Comparison of ENCODE assay signal across 17 mouse cellular contexts in the genomic region with DNA sequence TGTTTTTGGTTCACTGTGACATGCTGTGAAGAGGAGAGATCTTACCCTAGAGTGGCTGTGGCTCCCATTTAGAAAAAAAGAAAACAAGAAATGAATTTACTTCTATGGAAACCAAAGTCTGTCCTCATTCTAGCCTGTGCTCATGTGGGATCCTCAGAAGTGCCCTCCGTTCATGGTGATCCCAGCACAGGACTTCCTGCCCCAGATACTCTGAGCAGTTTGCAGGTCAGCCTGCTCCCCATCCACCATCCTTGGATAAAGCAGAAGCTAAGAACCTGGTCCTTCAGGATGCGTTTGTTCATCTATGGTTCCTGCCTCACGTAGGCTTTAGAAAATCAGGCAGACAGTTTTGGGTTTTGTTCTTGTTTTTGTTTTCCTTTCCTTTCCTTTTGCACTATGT. TPM values are rescaled to one million over a fixed set of nuclear protein-coding genes. Genes with fewer than 3 reads are reported as not detected.
DNase-seq lines count a peak whose midpoint lies in the region; ATAC-seq and TF ChIP-seq lines count a peak whose summit lies in the region.
"Had no signal": no experiment of that assay in that cellular context is flagged by ENCODE, and none has a peak within 500 bp of the region (broad histone marks: within the 10 kb centered on the region; RNA-seq: fewer than 3 reads in every experiment).

No protein-coding gene starts in this region.

- H3K4me2 ChIP-seq in kidney, postnatal 0 days (ENCODE audit: low read length) = peak overlapping the region; percentile 86
- H3K4me2 ChIP-seq in embryonic facial prominence, embryonic 13.5 days = peak overlapping the region; percentile 85
- peak overlapping the region; percentile 8 for H3K4me2 ChIP-seq in limb, embryonic 14.5 days (replicated peaks; ENCODE audit: low read depth, low read length, severe bottlenecking)

- H3K9me3 ChIP-seq in heart, embryonic 10.5 days = no peaks in the 10 kb centered on the region
- no peaks in the 10 kb centered on the region for H3K9me3 ChIP-seq in kidney, postnatal 0 days (replicated peaks; ENCODE audit: low read length)
- no peaks in the 10 kb centered on the region for H3K9me3 ChIP-seq in embryonic facial prominence, embryonic 13.5 days
- no peaks in the 10 kb centered on the region for H3K9me3 ChIP-seq in limb, embryonic 14.5 days (ENCODE audit: control insufficient read depth, low read length)

- TF ChIP-seq CTCF in kidney, postnatal 0 days (IDR thresholded peaks at IDR 0.05; ENCODE audit: low read depth) = no peak

- 59% methylated on average over 3 of the region's 3 CpGs for WGBS in heart, embryonic 10.5 days
- 24% methylated on average over 3 of the region's 3 CpGs for WGBS in kidney, postnatal 0 days
- WGBS in embryonic facial prominence, embryonic 13.5 days = 59% methylated on average over 3 of the region's 3 CpGs
- WGBS in limb, embryonic 14.5 days = 63% methylated on average over 3 of the region's 3 CpGs

- TF ChIP-seq POLR2A in limb, embryonic 14.5 days (IDR thresholded peaks at IDR 0.05; ENCODE audit: borderline replicate concordance, extremely low read depth, insufficient read depth, insufficient read length) = no peak

- peaks cover 68% of the 10 kb centered on the region for H3K4me1 ChIP-seq in heart, embryonic 10.5 days
- peaks cover 45% of the 10 kb centered on the region for H3K4me1 ChIP-seq in kidney, postnatal 0 days (replicated peaks; ENCODE audit: insufficient read depth, low read length)
- H3K4me1 ChIP-seq in embryonic facial prominence, embryonic 13.5 days = peaks cover 72% of the 10 kb centered on the region
- peaks cover 27% of the 10 kb centered on the region for H3K4me1 ChIP-seq in limb, embryonic 14.5 days (ENCODE audit: control insufficient read depth, insufficient read depth, low read length)

- H3K36me3 ChIP-seq in heart, embryonic 10.5 days = peaks cover 56% of the 10 kb centered on the region
- peaks cover 20% of the 10 kb centered on the region for H3K36me3 ChIP-seq in kidney, postnatal 0 days (ENCODE audit: insufficient read depth, low read length)
- H3K36me3 ChIP-seq in embryonic facial prominence, embryonic 13.5 days = peaks cover 40% of the 10 kb centered on the region
- H3K36me3 ChIP-seq in limb, embryonic 14.5 days (ENCODE audit: control insufficient read depth, insufficient read depth, low read length) = peaks cover 44% of the 10 kb centered on the region

- no peaks in the 10 kb centered on the region for H3K27me3 ChIP-seq in heart, embryonic 10.5 days (ENCODE audit: insufficient read depth, poor library complexity, severe bottlenecking)
- no peaks in the 10 kb centered on the region for H3K27me3 ChIP-seq in kidney, postnatal 0 days (ENCODE audit: insufficient read depth, low read length)
- no peaks in the 10 kb centered on the region; the same call in 1 of the 2 replicates for H3K27me3 ChIP-seq in embryonic facial prominence, embryonic 13.5 days
- no peaks in the 10 kb centered on the region for H3K27me3 ChIP-seq in limb, embryonic 14.5 days (ENCODE audit: control insufficient read depth, insufficient read depth, low read length)

- no peak for ATAC-seq in kidney, postnatal 0 days (replicated peaks; ENCODE audit: low FRiP score, low read depth)
- ATAC-seq in embryonic facial prominence, embryonic 13.5 days (ENCODE audit: insufficient number of reproducible peaks, insufficient read depth, low FRiP score, low TSS enrichment, low read depth) = no peak
- no peak for ATAC-seq in limb, embryonic 14.5 days (ENCODE audit: low FRiP score, low read depth)
- ATAC-seq: forebrain, embryonic 14.5 days had no signal

- intact Hi-C loops in heart, postnatal 36 days (cut with DNase I) = no loop called here

- 0 out of 2 replicates have a peak overlapping the region, but pooled peaks have one; percentile 20 for H3K9ac ChIP-seq in kidney, postnatal 0 days (ENCODE audit: low read depth, low read length)
- H3K9ac ChIP-seq in embryonic facial prominence, embryonic 13.5 days = 0 out of 2 replicates have a peak overlapping the region, but pooled peaks have one; percentile 44
- H3K9ac ChIP-seq in limb, embryonic 14.5 days (ENCODE audit: low read depth, low read length, severe bottlenecking) = no peak overlapping the region

- no peak for DNase-seq in heart, embryonic 10.5 days (ENCODE audit: low spot score)
- DNase-seq in heart, postnatal 36 days = no peak
- peak; percentile 21 for DNase-seq in kidney, postnatal 0 days (ENCODE audit: low spot score)
- DNase-seq in kidney, postnatal 36 days = no peak
- no peak for DNase-seq in limb, embryonic 14.5 days (ENCODE audit: low spot score)
- no peak for DNase-seq in spleen, postnatal 14 days (ENCODE audit: low spot score in 2 of 2)
- DNase-seq in embryo, embryonic 9.5 days (ENCODE audit: extremely low spot score) = no peak
- DNase-seq: adrenal gland, adult 8-10 months; lung, postnatal 10 days; spleen, adult 18-20 months had no signal

- H3K27ac ChIP-seq in heart, embryonic 10.5 days = peak overlapping the region; percentile 25; the same call in 1 of the 2 replicates
- H3K27ac ChIP-seq in kidney, postnatal 0 days = peak overlapping the region; percentile 60; the same call in 1 of the 2 replicates
- H3K27ac ChIP-seq in embryonic facial prominence, embryonic 13.5 days = no peak overlapping the region
- H3K27ac ChIP-seq in limb, embryonic 14.5 days (replicated peaks; ENCODE audit: low read depth, low read length) = no peak overlapping the region
- H3K27ac ChIP-seq: layer of hippocampus, adult 2 months had no signal

- H3K4me3 ChIP-seq in heart, embryonic 10.5 days = no peak overlapping the region; the same call in 1 of the 2 replicates
- H3K4me3 ChIP-seq in kidney, postnatal 0 days (replicated peaks; ENCODE audit: low read depth, low read length) = peak overlapping the region; percentile 70; the same call in 1 of the 2 replicates
- H3K4me3 ChIP-seq in embryonic facial prominence, embryonic 13.5 days = peak overlapping the region; percentile 72
- H3K4me3 ChIP-seq in limb, embryonic 14.5 days (replicated peaks; ENCODE audit: low read length) = no peak overlapping the region
- H3K4me3 ChIP-seq: layer of hippocampus, adult 2 months had no signal

RNA-seq across cellular contexts. Expression of a gene that starts 3.3 kb away (rescaled TPM):
- polyA plus RNA-seq in heart, embryonic 10.5 days (2016; fragmentation: Nextera tagmentation; extraction: Ambion mirVana) = 66.1 and 102 TPM in 2 replicates
- 10 to 100 TPM; 75.8 to 81.2 TPM for total RNA-seq in heart, postnatal 36 days (2021)
- 115 and 128 TPM in 2 replicates for polyA plus RNA-seq in kidney, postnatal 0 days (2015; fragmentation: Nextera tagmentation; extraction: Ambion mirVana)
- polyA plus RNA-seq in embryonic facial prominence, embryonic 13.5 days (2015; fragmentation: Nextera tagmentation; extraction: Ambion mirVana) = 61.9 and 85.0 TPM in 2 replicates
- 69.8 and 76.6 TPM in 2 replicates for polyA plus RNA-seq in limb, embryonic 14.5 days (2012; rRNA removed)
- polyA plus RNA-seq in limb, embryonic 14.5 days (2014; fragmentation: Nextera tagmentation; extraction: Ambion mirVana) = 67.2 and 76.3 TPM in 2 replicates

RNA-seq across cellular contexts. Expression of a gene that starts 27.7 kb away (rescaled TPM):
- not detected in 2 replicates for polyA plus RNA-seq in heart, embryonic 10.5 days (2016; fragmentation: Nextera tagmentation; extraction: Ambion mirVana)
- not detected for total RNA-seq in heart, postnatal 36 days (2021)
- polyA plus RNA-seq in kidney, postnatal 0 days (2015; fragmentation: Nextera tagmentation; extraction: Ambion mirVana) = not detected in 2 replicates
- not detected in 2 replicates for polyA plus RNA-seq in embryonic facial prominence, embryonic 13.5 days (2015; fragmentation: Nextera tagmentation; extraction: Ambion mirVana)
- not detected in 2 replicates for polyA plus RNA-seq in limb, embryonic 14.5 days (2012; rRNA removed)
- not detected in 2 replicates for polyA plus RNA-seq in limb, embryonic 14.5 days (2014; fragmentation: Nextera tagmentation; extraction: Ambion mirVana)
- total RNA-seq: adrenal gland, adult 8-10 months; layer of hippocampus, adult 2 months; left cerebral cortex, postnatal 14 days; midbrain, postnatal 0 days had no signal
- polyA plus RNA-seq: cortical plate, adult 2 months; forebrain, embryonic 14.5 days; gonadal fat pad, adult 2 months; midbrain, postnatal 0 days had no signal

Comparison
In these comparisons a context has a peak if more than half of its experiments do, and no peak if none do; other contexts are left out.
1. H3K27ac ChIP-seq: peak in heart, embryonic 10.5 days (single experiment) and kidney, postnatal 0 days (single experiment); none in embryonic facial prominence, embryonic 13.5 days (single experiment) and limb, embryonic 14.5 days (single experiment).
2. H3K4me3 ChIP-seq: peak in kidney, postnatal 0 days (single experiment) and embryonic facial prominence, embryonic 13.5 days (single experiment); none in heart, embryonic 10.5 days (single experiment) and limb, embryonic 14.5 days (single experiment).
3. H3K4me2 ChIP-seq: peak in every context shown above with its lines; median percentile 86 in kidney, postnatal 0 days; 85 in embryonic facial prominence, embryonic 13.5 days; 8 in limb, embryonic 14.5 days.